Mouse (Mus musculus) heart, postnatal 14 days (tissue): Measurements from ENCODE around the gene Jade1. TPM values are rescaled to one million over a fixed set of nuclear protein-coding genes. Genes with fewer than 3 reads are reported as not detected.
A peak's percentile ranks its signal among the peaks of the same experiment; 100 is the strongest.

ENCODE experiments used
- DNase-seq, 2 experiments: peaks; one replicate each; pipeline ENCODE4 v3.0.0; 2021 to 2022
- intact Hi-C: fragments of 180-260 bp; cut with DNase I; formaldehyde crosslinking; loops from one replicate; pipeline ENCODE4 v1.15.1; 2025
- total RNA-seq, 2 experiments: library from RNA; stranded (reverse); gene quantifications; 2 replicates each; pipeline ENCODE4 v1.2.3; 2021

The Jade1 gene
- total RNA-seq, 2 experiments from 2014 or later, result 28.1 to 28.6 TPM

DNA sequence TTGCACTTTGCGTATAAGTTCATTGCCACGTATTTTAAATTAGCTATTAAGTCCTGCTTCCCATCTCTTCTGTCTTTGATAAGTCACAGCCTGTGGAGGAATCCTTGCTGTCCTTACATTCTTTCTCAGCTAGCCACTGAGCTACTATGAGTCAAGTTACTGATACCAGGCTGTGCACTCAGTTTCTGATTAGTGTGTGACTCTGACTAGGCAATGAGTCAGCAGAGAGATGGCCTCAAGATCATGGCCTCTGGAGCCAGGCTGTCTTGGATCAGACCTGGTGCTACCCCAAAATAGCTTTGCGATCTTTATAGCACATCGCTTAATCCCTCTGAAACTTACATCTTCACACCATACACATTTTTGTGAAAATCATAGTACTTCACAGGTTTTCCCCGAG lies 8.2 kb upstream of the Jade1 start:
- intact Hi-C loops, result no loop called here
- no peak for DNase-seq

DNA sequence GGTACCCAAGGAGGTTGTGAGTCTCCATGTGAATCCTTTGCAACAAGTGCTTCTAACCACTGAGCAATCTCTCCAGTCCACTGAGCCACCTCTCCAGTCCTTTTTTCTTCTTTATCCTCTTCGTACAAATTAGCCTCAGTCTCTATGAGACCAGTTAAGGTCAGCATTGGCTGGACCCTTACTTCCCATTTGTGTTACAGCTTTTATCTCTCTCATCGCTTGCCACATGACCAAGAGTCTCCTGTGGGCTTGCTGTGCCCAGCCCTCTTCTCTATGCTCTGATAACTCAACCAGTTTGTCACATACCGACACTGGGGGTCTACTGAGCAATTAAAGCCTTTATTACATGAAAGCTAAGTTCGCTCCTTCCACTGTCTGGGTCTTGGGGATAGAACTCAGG lies 7.3 kb upstream of the Jade1 start:
- intact Hi-C loops, result no loop called here
- DNase-seq, result no peak

DNA sequence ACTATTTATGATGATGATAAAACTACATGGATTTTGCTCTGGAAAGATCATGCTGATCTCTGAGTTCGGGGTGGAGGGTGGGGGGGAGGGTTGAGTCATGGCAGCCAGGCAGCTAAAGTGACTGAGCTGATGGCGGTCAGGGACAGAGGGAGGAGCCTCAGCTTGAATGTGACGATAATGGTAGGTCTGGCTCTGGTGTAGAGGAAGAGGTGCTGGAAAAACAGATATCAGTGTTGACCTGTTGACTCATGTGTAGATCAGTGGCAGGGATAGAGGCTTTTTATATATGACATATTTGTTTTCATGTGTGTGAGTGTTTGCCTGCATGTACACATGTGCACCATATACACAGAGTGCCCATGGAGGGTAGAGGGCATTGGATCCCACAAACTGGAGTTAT lies 3.9 kb upstream of the Jade1 start:
- intact Hi-C loops, result no loop called here

DNA sequence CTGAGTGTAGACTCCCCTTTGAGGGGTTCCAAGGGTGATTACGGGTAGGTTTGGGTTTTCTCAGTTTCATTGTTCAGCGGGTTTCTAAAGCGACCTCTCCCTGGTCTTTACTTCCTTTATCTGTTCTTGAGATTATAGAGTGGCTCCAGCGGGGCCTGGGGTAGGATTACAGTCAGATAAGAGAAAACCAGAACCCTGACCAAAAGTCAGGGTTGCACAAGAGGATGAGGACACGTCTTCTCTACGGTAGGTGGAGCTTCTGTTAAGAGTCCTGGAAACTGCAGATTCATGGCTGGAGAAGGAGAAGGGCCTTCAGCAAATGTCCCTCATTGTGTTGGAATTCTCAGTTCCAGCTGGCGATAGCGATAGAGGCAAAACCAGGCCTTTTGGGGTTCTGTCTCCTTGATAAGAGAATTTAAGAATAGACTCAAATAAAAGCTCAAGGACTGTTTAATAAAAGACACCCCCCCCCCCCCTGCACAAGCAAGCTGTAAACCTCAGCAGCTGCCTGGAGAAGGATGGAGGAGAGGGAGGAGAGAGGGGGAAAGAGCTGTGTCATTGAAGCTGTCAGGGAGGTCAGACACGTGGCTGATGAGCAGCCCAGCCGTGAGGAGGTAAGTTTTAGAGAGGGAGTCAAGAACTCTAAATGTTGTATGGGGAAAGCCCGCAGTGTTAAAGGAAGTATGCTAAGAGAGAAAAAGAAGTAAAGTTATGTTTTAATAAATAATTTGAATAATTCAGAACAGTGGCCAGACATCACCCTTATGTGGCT lies 2.6 kb upstream of the Jade1 start:
- intact Hi-C loops, result no loop called here
- DNase-seq, result no peak

More for the DNA sequence above, 3.9 kb upstream of the Jade1 start:
- DNase-seq, result no peak

DNA sequence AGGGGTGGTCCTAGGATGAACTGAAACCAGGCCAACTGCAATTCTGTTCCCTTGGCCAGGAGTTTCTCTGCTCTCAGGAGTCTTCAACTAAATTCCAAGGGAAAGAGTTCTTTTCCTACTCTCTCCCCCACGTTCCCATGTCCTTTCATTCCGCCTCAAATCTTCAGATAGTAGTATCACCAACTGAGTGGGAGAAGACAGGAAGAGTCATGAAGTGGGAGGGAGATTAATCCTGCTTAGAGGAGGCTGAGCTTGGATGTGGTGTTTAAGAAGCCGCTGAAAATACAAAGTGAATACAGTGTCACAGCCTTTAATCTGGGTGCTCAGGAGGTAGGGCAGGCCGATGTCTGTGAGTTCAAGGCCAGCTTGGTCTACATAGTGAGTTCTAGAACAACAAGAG lies 1.9 kb upstream of the Jade1 start:
- no peak for DNase-seq
- intact Hi-C loops, result no loop called here

DNA sequence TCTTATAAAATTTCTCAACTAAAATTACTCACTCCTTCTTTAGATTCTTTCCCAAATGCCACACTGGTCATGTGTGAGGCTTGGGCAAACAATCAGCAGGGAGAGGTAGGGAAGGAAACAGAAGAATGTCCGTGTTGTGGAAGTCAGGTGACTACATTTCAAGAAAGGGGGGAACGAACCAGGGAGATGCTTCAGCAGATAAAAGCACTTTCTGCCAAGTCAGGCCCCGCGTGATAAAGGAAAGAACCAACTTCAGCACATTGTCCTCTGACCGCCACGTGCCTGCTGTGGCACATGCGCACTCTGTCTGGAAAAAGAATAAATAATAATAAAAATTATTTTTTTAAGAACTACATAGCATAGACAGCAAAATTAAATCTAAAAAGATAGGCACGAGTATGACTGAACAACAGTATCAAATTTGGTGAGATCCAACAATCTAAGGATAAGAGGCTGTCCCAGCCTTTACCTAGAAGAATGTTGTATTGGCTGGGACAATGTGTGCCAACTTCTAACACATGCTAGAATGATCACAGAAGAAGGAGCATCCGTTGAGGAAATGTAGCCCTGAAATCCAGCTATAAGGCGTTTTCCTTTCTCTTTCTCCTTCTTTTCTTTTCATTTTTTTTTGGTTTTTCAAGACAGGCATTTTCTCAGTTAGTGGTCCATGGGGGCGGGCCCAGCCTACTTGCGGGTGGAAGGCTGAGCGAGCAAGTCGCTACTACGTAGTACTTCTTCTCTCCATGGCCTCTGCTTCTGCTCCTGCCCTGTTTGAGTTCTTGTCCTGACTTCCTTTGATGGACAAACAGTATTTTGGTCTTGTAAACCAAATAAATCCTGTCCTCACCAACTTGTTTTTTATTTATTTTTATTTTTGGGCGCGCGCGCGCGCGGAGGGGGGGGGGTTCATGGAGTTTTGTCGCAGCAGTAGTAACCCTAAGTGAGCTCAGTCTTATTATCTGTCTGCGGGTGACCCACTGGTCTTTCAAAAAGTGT lies 753 bp upstream of the Jade1 start:
- DNase-seq, result no peak
- intact Hi-C loops, result no loop called here

DNA sequence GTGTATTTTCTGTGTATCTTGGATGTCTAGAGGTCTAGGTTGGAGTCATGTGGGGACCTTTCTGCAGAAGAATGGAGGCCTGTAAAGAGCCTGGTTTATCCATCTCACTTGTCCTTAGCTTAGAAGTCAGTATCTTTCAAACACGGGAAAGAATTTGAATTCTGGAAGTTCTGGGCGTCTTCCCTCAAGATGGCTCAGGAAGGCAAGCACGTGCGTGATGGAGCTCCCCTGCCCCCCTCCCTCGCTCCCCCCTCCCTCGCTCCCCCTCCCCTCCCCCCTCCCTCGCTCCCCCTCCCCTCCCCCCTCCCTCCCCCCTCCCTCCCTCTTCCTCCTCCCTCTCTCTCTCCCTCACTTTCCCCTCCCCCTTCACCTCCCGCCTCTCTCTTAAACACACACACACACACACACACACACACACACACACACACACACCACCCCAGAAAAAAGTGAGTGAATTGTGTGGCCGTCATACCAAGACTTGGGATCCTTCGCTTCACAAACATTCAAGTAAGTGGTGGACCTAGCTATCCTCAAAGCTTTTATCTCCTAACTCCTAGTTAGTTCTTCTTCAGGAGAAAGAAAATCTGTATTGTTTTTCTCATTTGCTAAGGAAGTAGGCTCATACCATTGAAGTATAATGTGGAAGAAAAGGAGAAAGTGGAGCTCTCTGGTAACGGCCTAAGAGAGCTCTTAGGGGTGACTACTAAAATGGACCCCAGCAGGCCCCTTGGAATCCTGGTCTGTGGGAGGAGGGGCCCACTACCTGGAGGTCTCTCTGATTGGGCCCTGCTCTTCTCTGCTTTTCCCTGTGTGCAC lies 1.1 kb downstream of the Jade1 start:
- DNase-seq, result no peak
- intact Hi-C loops, result no loop called here

DNA sequence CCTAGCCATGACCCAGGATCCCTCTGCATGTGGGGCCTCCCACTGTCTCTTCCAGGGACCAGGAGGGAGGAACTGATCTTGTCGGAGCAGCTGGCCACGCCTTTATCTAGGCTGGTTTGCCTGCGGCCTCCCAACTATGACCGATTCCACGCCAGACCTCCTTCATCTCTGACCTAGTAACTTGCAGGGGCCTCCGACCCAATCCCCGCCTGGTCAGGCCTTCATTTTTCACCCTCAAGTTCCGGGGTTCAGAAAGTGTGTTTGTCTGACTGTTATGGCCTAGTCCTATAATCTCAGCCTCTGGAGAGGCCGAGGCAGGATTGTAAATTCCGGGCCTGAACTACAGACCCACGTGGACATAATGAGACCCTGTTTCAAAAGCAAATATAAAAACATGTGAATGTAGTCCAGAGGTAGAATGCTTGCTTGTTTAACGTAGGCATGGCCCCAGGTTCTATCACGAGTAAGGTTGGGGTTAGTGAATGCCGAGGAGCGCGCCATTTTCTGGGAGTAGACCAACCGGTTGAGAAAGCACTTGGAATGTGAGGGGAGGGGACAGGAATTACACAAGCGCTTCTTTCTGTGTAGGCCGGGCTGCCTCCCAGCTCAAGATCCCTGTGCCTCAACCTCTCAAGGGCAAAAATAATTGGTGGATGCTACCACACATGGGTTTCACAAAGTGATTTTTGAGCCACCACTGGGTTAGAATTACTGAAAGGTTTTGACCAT lies 1.9 kb downstream of the Jade1 start:
- intact Hi-C loops, result no loop called here
- no peak for DNase-seq

DNA sequence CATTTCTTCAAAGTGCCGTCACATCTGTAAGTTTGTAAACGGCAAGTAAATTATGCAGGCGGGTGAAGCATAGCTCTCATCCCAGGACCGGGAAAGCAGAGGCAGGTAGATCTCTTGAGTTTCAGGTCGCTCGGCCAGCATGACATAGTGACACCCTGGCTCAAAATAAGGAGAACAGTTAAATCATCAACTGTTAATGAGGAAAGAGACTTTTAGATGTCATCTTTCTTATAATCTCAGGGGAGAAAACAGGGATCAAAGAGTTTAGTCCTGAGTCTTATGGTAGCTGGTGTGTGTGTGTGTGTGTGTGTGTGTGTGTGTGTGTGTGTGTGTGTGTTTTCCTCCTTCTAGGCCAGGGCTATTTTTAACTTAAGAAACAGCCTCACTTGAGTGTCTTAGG lies 5.0 kb downstream of the Jade1 start:
- intact Hi-C loops, result loop anchor here (5.0 kb wide), 3 partner anchors 153 to 378 kb away; no protein-coding TSS in a partner anchor
- no peak for DNase-seq

DNA sequence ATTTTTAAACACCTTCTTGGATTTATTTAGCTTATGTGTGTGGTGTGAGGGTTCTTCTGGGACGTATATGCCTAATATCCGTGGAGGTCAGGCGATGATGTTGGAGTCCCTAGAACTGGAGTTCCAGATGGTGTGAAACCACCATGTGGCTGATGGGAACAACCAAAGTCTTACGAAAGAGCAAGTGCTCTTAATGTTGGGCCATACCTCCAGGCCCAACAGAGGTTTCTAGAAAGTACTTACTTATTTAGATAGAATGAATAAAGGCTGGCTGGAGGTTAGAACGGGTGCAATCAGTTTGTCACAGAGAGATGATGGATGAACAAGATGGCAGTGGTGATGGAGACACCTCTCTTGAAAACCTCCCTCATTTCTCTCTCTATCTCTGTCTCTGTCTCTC lies 6.3 kb downstream of the Jade1 start:
- no peak for DNase-seq
- intact Hi-C loops, result loop anchor here (5.0 kb wide), 3 partner anchors 154 to 379 kb away; no protein-coding TSS in a partner anchor

DNA sequence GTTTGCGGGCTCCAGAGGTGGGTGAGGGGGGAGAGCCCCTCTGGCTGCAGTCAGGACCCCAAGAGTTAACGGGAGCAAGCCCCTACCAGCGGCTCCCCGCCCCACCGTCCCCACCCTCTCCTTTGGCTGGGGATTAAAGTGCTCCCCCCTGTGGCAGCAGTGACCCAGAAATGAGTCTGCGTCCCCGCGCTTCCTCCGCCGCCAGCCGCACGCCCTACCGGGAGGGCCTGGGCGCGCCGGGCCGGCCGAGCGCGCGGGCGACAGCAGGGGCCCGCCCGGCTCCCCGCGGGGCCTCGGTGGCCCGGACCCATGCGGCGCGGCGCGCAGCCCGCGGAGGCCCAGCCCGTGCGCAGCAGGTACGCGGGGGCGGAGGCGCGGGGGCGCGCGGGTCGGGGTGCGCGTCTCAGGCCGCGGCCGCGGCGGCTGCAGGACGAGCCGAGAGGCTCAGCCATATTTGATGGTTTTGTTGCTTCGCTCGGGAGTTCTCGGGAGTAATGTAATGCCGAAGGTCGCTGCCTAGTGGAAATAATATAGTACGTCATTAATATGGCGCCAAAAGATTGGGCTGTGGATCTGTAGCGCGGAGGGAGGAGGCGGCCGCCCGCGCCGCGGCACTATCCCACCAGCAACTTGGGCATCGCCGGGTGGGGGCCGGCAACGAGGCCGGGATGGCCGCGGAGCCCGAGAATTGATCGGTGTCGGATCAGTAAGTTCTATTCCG lies 7.8 kb downstream of the Jade1 start:
- intact Hi-C loops, result loop anchor here (5.0 kb wide), 3 partner anchors 156 to 381 kb away; no protein-coding TSS in a partner anchor
- peak; percentile 88 for DNase-seq

DNA sequence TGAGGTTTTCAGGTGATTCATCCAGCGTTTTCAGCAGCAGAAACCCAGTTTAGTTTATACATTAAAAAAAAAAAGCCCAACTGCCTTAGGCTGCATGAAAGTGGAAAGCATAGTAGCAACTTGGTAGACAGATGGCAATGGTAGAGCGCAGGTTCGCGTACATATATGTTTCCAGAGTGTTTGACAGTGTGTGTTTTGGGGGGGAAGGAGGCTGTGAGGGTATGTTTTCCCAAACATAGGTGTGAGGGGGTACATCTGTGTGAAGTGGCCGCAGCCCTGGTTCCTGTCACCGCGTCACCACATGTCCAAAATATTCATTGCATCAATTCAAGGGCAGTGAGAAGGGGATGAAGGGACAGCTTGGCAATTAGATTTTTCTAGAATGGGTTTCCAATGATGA lies 8.5 kb downstream of the Jade1 start:
- DNase-seq, result no peak
- intact Hi-C loops, result loop anchor here (2.0 to 5.0 kb wide), 4 partner anchors 157 to 382 kb away; no protein-coding TSS in a partner anchor

DNA sequence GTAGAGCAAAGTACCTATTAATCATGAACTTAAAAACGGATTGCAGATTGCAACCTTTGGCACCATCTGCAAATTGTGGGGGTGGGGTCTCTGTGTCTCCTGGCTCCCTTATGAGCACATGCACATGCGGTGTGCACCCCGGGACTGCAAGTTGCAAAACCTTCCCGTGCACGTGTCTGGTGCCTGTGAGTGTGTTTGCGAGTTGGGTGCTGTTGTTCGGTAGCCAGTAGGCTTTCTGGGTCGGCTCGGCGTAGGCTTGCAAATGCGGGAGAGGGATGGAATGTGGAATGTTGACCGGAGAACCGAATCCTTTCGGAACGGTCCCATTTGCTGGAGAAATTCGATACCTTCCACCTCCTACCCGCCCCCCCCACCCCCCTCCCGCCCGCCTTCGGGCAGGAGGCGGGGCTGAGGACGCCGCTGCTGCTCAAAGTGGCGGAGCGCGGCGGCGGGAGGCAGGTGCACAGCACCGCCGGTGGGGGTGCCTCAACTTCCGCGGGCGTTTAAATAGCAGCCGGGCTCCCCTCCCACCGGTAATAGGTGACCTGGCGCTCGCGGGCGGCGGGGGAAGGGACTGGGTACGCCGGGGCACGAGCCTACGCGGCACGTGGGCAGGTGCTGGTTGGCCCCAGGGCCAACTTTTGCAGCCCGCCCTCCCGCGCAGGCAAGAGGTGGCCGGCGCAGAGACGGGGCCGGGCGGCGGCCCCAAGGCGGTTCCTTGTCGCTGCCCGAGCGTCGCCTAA lies 9.1 kb downstream of the Jade1 start:
- intact Hi-C loops, result loop anchor here (2.0 to 5.0 kb wide), 5 partner anchors 157 to 382 kb away; partner anchors contain the start of genes D3Ertd751e and Sclt1
- peak; percentile 75 to 77 for DNase-seq

DNA sequence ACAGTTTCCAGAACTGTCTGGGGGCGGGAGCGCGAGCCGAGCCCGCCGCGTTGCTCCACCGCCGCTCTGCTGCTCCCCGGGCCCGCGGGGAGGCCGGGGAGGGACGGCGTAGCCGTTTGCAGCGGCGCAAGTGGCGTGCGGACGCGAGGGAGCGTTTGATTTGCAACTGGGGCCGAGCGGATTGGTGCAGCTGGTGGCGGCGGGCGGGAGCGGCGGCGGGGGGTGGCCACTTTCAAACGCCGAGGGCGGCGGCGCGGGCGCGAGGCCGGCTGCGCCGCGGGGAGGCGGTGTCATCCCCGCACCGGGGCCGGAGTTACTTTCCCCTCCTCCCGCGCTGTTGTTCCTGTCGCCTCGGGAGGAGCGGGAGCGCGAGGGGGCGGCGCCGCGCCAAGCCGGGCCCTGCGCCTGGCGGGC lies 9.9 kb downstream of the Jade1 start:
- intact Hi-C loops, result loop anchor here (2.0 to 5.0 kb wide), 2 partner anchors 177 to 337 kb away; partner anchors contain the start of genes D3Ertd751e and Sclt1
- DNase-seq, result peak; percentile 87 to 91

DNA sequence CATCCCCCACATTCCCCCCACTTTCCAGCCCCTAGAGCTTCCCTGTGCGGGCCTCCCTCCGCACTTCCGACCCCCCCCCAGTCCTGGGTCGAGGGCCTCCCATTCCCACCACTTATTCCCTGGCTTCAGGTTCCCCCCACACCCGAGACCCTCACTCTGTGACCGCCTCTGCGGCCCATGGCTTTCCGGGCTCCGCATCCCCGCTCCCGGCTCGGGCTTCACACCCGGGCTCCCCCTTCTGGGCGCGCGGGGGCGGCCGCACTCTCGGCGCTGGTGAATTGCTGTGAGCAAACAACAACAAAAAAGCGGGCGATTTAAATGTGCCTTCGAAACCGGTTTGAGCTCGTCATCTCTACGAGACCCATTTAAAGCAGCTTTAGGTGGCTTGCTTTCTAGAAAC lies 10.4 kb downstream of the Jade1 start:
- intact Hi-C loops, result loop anchor here (2.0 to 5.0 kb wide), 2 partner anchors 176 to 337 kb away; partner anchors contain the start of genes D3Ertd751e and Sclt1

DNA sequence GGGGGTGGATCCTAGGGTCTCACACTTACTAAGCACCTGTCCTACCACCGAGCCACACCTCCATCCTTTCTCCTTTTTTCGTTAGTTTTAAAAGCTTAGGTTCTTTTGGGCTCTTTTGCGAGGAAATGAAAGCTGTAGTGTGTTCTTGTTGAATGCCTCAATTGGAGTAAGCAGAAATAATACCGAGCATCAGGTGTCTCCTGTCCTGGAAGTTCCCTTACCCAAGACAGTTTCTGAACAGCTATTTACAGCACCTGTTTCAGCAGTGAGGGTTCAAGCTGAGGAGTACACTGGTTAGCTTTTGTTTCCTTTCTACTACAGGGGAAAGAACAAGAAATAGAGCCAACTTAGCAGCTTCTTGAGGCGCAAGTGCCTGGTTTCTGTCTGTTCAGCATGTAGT lies 14.4 kb downstream of the Jade1 start:
- DNase-seq, result no peak
- intact Hi-C loops, result loop anchor here (5.0 kb wide), 1 partner anchor 172 kb away; the partner anchor contains the start of genes D3Ertd751e and Sclt1

More for the DNA sequence above, 10.4 kb downstream of the Jade1 start:
- DNase-seq, result peak; percentile 88 to 90

DNA sequence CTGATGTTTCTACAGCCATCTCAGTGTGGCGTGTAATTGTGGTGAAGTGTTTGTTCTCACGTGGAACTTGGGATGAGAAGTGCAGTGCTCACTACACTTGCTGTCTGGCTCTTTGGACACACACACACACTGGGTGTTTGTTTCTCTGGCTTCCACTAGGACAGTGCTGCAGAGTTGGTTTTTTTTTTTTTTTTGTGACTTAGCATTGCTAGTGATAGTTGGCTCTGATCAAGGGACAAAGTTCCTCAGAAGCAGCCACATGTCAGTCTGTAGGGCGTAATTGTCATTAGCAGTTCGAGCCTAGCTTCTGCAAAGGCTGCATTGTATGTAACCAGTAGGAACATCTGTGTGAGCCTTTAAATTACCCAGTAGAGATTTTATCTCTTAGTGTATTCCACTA lies 16.6 kb downstream of the Jade1 start:
- DNase-seq, result no peak
- intact Hi-C loops, result loop anchor here (2.0 kb wide), 1 partner anchor 15 kb away; no protein-coding TSS in a partner anchor

DNA sequence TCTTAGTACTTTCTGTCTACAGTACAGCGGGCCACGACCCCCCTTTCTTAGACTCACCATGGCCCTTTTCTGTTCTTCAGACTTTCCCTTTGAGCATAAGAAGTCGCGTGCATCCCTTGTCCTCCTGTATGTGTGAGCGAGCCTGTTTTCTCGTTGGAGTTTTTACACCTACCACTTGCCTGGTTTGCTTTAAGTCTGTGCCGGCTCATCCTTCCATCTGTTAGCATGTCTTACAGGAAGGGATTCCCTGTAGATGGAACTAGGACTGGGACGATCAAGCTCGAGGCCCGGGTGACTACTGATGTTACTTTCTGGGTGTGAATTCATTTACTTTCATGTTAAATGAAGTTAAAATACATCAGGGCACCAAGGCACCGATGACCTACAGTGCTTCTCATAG lies 17.4 kb downstream of the Jade1 start:
- DNase-seq, result no peak
- intact Hi-C loops, result loop anchor here (2.0 kb wide), 1 partner anchor 14 kb away; no protein-coding TSS in a partner anchor
